Mouse (Mus musculus): ENCODE results near the gene Ska2.

DNA sequence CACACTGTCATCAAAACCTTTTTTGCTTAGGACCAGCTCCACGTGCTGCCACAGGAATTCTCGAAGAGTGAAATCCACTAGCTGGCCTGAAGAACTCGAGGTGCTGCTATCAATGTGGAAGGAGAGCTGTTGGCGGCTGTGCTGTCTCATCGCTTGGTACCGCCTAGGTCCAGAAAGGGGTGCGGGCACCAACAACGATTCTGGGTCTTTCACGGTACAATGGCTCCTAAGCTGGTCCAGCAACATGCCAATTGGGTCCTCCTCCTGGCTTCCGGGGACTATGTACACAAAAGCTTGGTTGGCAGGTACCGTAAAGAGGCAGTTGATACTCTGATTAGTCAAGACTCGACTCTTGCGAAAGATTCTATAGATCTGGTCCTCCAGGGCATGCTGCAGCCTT, 23.6 kb upstream of the Ska2 start:
- TF ChIP-seq POLR2A (IDR thresholded peaks at IDR 0.05; ENCODE audit: low read depth, low read length) (no peak), CTCF (IDR thresholded peaks at IDR 0.05; ENCODE audit: extremely low read depth, insufficient read length, insufficient replicate concordance, low read depth, low read length) (no peak)
